Mouse (Mus musculus) heart, embryonic 11.5 days (tissue): ENCODE results near the gene Dlk2. TPM values are rescaled to one million over a fixed set of nuclear protein-coding genes. Genes with fewer than 3 reads are reported as not detected.

ENCODE experiments used
- ATAC-seq: fragments of 200-750 bp; cut with Nextera tagmentation; replicated peaks from 2 replicates; pipeline ENCODE4 v1.8.0; 2017; ENCODE audit warnings: moderate library complexity; ENCODE audit not compliant: insufficient number of reproducible peaks, low FRiP score, low TSS enrichment
- H3K27ac ChIP-seq: fragments of 300-500 bp; sonication (generic); 2 replicates; pipeline ENCODE4 v1.5.1; 2014; ENCODE audit warnings: mild to moderate bottlenecking, low read depth, low read length
- H3K27me3 ChIP-seq: fragments of 300-500 bp; sonication (generic); 2 replicates; pipeline ENCODE4 v1.6.1; 2014; ENCODE audit warnings: mild to moderate bottlenecking, low read length, mixed read lengths; ENCODE audit not compliant: control insufficient read depth, insufficient read depth
- H3K36me3 ChIP-seq: fragments of 300-500 bp; sonication (generic); 2 replicates; pipeline ENCODE4 v1.6.1; 2014; ENCODE audit warnings: mild to moderate bottlenecking, low read length, moderate library complexity, mixed read lengths; ENCODE audit not compliant: control insufficient read depth, insufficient read depth
- H3K4me1 ChIP-seq: fragments of 300-500 bp; sonication (generic); 2 replicates; pipeline ENCODE4 v1.6.1; 2014; ENCODE audit warnings: low read length; ENCODE audit not compliant: control insufficient read depth, insufficient read depth
- H3K4me2 ChIP-seq: fragments of 300-500 bp; sonication (generic); 2 replicates; pipeline ENCODE4 v1.6.1; 2014; ENCODE audit warnings: mild to moderate bottlenecking, moderate library complexity
- H3K4me3 ChIP-seq: fragments of 300-500 bp; sonication (generic); 2 replicates; pipeline ENCODE4 v1.5.1; 2014; ENCODE audit warnings: low read depth, low read length
- H3K9ac ChIP-seq: fragments of 300-500 bp; sonication (generic); 2 replicates; pipeline ENCODE4 v1.6.1; 2014; ENCODE audit warnings: mild to moderate bottlenecking, low read depth, low read length, moderate library complexity
- H3K9me3 ChIP-seq: fragments of 300-500 bp; sonication (generic); replicated peaks from 2 replicates; pipeline ENCODE4 v1.6.1; 2016; ENCODE audit warnings: low read length; ENCODE audit not compliant: control insufficient read depth
- WGBS: fragments of 180-500 bp; shearing (Covaris S2); extraction: QIAGEN DNeasy Blood & Tissue Kit; methylation state at CpG from one replicate; pipeline ENCODE4 v1.1.7; 2014; ENCODE audit not compliant: insufficient replicate concordance; 5-methylcytosine and 5-hydroxymethylcytosine counted together
- polyA plus RNA-seq: library from polyadenylated mRNA; unstranded; fragments of >200 nt; fragmentation: Nextera tagmentation; extraction: Ambion mirVana; gene quantifications from 2 replicates; pipeline ENCODE4 v1.2.1, GENCODE M21; 2014

The Dlk2 gene
- polyA plus RNA-seq, 1 experiment from 2014 or later, result 0.27 TPM

GRCm38 (mm10) chr17:46255147-46255546 is 42.1 kb upstream of the Dlk2 start:
- H3K27ac ChIP-seq, result no peak overlapping the region
- H3K27me3 ChIP-seq, result peaks cover 22% of the 10 kb centered on the region
- peaks cover 5% of the 10 kb centered on the region; the same call in 1 of the 2 replicates for H3K4me1 ChIP-seq
- ATAC-seq, result no peak
- peak overlapping the region; percentile 71; the same call in 1 of the 2 replicates for H3K4me3 ChIP-seq
- H3K9me3 ChIP-seq, result no peaks in the 10 kb centered on the region
- no peak overlapping the region for H3K4me2 ChIP-seq
- H3K36me3 ChIP-seq, result peaks cover 41% of the 10 kb centered on the region
- H3K9ac ChIP-seq, result no peak overlapping the region
- 30% methylated on average over 6 of the region's 6 CpGs for WGBS

- Histone ChIP-seq H3K4me3 (no peak overlapping the region), H3K9me3 (no peaks in the 10 kb centered on the region), H3K27ac (peak overlapping the region; percentile 31; the same call in 1 of the 2 replicates), H3K4me1 (peaks cover 5% of the 10 kb centered on the region; the same call in 1 of the 2 replicates), H3K27me3 (peaks cover 22% of the 10 kb centered on the region), H3K4me2 (no peak overlapping the region), H3K9ac (no peak overlapping the region), H3K36me3 (peaks cover 47% of the 10 kb centered on the region)
- WGBS, result 71% methylated on average over 30 of the region's 30 CpGs
- ATAC-seq, result no peak
Observed at GRCm38 (mm10) chr17:46258279-46259053, 38.8 kb upstream of the Dlk2 start.

- ATAC-seq, result no peak
- 80% methylated on average over 17 of the region's 17 CpGs for WGBS
- H3K27ac ChIP-seq, result no peak overlapping the region
Observed at GRCm38 (mm10) chr17:46259675-46260074, 37.5 kb upstream of the Dlk2 start.

GRCm38 (mm10) chr17:46262201-46262694 is 35.0 kb upstream of the Dlk2 start:
- no peak overlapping the region for H3K4me3 ChIP-seq
- no peak overlapping the region for H3K4me2 ChIP-seq
- peaks cover 50% of the 10 kb centered on the region for H3K36me3 ChIP-seq
- H3K27me3 ChIP-seq, result no peaks in the 10 kb centered on the region
- peaks cover 6% of the 10 kb centered on the region; the same call in 1 of the 2 replicates for H3K4me1 ChIP-seq
- ATAC-seq, result no peak
- WGBS, result 87% methylated on average over 5 of the region's 5 CpGs
- no peaks in the 10 kb centered on the region for H3K9me3 ChIP-seq
- no peak overlapping the region for H3K27ac ChIP-seq
- H3K9ac ChIP-seq, result no peak overlapping the region

More at GRCm38 (mm10) chr17:46259675-46260074, 37.5 kb upstream of the Dlk2 start:
- H3K4me3 ChIP-seq, result no peak overlapping the region
- peaks cover 56% of the 10 kb centered on the region for H3K36me3 ChIP-seq
- H3K27me3 ChIP-seq, result peaks cover 14% of the 10 kb centered on the region
- no peaks in the 10 kb centered on the region for H3K9me3 ChIP-seq
- H3K4me2 ChIP-seq, result no peak overlapping the region
- no peak overlapping the region for H3K9ac ChIP-seq
- H3K4me1 ChIP-seq, result no peaks in the 10 kb centered on the region; the same call in 1 of the 2 replicates

GRCm38 (mm10) chr17:46265502-46265901 is 31.7 kb upstream of the Dlk2 start:
- no peak overlapping the region for H3K4me3 ChIP-seq
- H3K27ac ChIP-seq, result no peak overlapping the region
- no peak overlapping the region for H3K4me2 ChIP-seq
- ATAC-seq, result no peak
- no peaks in the 10 kb centered on the region for H3K27me3 ChIP-seq
- H3K4me1 ChIP-seq, result peaks cover 12% of the 10 kb centered on the region
- H3K36me3 ChIP-seq, result peaks cover 29% of the 10 kb centered on the region
- no peak overlapping the region for H3K9ac ChIP-seq
- H3K9me3 ChIP-seq, result no peaks in the 10 kb centered on the region
- 86% methylated on average over 12 of the region's 12 CpGs for WGBS

GRCm38 (mm10) chr17:46265918-46266618 is 31.2 kb upstream of the Dlk2 start:
- Histone ChIP-seq H3K36me3 (peaks cover 29% of the 10 kb centered on the region), H3K9ac (no peak overlapping the region), H3K27ac (no peak overlapping the region), H3K4me1 (peaks cover 12% of the 10 kb centered on the region), H3K4me3 (no peak overlapping the region), H3K9me3 (no peaks in the 10 kb centered on the region), H3K27me3 (no peaks in the 10 kb centered on the region), H3K4me2 (no peak overlapping the region)
- no peak for ATAC-seq
- WGBS, result 16% methylated on average over 14 of the region's 14 CpGs

GRCm38 (mm10) chr17:46266986-46267385 is 30.2 kb upstream of the Dlk2 start:
- Histone ChIP-seq H3K4me3 (no peak overlapping the region), H3K9ac (no peak overlapping the region), H3K4me1 (peaks cover 12% of the 10 kb centered on the region), H3K27ac (no peak overlapping the region), H3K27me3 (no peaks in the 10 kb centered on the region), H3K36me3 (peaks cover 24% of the 10 kb centered on the region), H3K4me2 (no peak overlapping the region), H3K9me3 (no peaks in the 10 kb centered on the region)
- ATAC-seq, result no peak
- 70% methylated on average over 6 of the region's 6 CpGs for WGBS

GRCm38 (mm10) chr17:46267511-46267910 is 29.7 kb upstream of the Dlk2 start:
- WGBS, result 80% methylated on average over 7 of the region's 7 CpGs
- Histone ChIP-seq H3K27ac (no peak overlapping the region), H3K9me3 (no peaks in the 10 kb centered on the region), H3K4me1 (peaks cover 14% of the 10 kb centered on the region), H3K4me2 (no peak overlapping the region), H3K4me3 (no peak overlapping the region), H3K36me3 (peaks cover 19% of the 10 kb centered on the region), H3K27me3 (no peaks in the 10 kb centered on the region), H3K9ac (no peak overlapping the region)
- ATAC-seq, result no peak
